Mouse (Mus musculus) spleen, postnatal 14 days (tissue): Measurements from ENCODE around the gene Ptger2.

Experiments used
- DNase-seq, 2 experiments: peaks; one replicate each; pipeline ENCODE4 v3.0.0; 2021 to 2022; ENCODE audit warnings: low spot score in 2 of 2

The Ptger2 gene

DNA sequence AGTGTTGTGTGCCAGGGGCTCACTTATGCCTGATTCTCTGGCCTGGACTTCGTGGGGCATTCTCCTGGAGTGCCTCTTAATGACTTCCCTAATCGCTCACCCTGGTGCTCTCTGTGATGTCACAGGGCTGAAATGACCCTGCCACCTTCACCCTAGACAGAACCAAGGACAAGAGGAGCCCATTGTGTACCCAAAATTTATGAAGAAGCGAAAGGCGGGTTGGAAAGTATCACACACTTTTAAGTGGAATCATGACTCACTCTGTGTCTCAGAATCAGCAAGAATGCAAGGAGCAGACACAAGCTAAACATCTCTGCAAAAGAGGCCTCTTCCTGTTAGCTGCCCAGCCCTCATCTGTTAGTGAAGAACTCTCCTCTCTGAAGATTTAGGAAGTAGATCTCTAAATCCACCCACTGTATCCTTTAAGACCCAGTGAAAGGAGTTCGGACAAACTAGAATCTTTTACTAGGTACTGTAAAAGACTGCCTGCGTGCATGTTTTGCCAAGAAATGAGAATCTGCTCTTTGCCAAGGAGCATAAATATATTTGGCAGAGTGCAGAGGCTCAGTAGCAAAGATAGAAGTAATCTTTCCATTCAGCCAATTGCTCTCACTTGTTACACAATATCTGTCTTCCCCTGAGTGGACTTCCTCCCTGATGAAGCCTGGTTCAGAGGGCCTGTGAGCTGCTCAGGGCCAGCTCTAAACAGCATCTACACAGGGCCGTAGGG is 61.9 kb downstream of the Ptger2 start:
- no peak for DNase-seq

GRCm38 (mm10) chr14:45050419-45050776 is 62.4 kb downstream of the Ptger2 start:
- DNase-seq = no peak

- DNase-seq = no peak
Measured at GRCm38 (mm10) chr14:45051116-45051515, 63.1 kb downstream of the Ptger2 start.
